Mouse (Mus musculus): ENCODE results near the gene Gm11937. TPM values are rescaled to one million over a fixed set of nuclear protein-coding genes. Genes with fewer than 3 reads are reported as not detected.

The Gm11937 gene
- total RNA-seq, 2 experiments from 2014 or later: not detected

DNA sequence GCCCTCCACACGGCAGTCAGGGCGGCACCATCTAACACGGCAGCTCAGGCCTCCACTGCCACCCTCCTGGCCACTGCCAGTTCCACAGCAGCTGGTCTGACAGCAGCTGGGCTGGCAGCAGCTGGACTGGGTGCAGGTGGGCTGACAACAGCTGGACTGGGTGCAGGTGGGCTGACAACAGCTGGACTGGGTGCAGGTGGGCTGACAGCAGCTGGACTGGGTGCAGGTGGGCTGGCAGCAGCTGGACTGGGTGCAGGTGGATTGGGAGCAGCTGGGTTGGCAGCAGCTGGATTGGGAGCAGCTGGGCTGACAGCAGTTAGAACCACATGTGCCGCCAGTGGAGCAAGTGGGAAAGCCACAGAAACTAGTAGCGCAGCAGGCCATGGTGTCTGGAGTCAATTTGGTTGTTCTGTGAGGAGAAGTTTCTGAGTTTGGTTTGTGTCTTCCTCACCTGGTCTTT lies 26.7 kb downstream of the Gm11937 start, which contains the start of gene Krtap1-4:
Krtap1-4 (minus strand) TSS at position 410 of the 460 bp plus-strand sequence.
- no peak for DNase-seq (ENCODE audit: low spot score in 2 of 2)

DNA sequence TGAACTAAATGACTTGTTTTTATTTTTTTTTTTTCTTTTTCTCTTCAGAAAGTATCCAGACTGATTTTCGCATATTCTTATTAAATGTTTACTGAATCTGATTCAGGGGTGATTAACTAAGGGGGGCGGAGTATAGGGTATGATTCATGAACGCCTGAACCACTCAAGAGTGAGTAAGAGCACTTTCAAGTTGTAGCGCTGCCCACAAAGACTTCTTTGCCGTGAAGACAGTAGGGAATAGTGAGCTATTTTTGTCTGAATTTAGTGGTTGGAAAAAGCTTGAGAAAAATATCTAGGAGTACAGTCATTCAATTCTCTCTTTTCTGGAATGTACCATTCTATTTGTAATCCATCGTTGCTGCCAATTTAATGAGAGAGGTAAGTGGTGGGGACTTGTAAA lies 28.4 kb downstream of the Gm11937 start:
- no peak for DNase-seq (ENCODE audit: low spot score in 2 of 2)

DNA sequence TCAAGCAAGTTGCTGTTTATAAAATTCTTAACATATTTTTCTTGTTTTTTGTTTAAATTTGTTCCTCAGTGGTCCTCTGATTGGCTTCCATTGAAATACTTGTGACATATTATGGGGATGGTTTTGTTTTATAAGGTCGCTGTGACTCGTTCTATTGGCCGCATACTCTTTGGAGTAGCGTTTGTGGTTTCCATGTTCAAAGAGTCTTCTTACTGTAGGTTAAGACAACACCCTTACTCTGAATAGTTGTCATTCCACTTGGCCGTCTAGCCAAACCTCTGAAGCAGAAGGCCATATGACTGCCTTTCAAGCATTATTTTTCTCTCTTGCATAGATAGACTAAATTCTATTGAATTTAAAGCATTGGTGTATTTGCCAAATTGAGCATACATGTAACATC lies 28.9 kb downstream of the Gm11937 start:
- no peak for DNase-seq (ENCODE audit: low spot score in 2 of 2)

DNA sequence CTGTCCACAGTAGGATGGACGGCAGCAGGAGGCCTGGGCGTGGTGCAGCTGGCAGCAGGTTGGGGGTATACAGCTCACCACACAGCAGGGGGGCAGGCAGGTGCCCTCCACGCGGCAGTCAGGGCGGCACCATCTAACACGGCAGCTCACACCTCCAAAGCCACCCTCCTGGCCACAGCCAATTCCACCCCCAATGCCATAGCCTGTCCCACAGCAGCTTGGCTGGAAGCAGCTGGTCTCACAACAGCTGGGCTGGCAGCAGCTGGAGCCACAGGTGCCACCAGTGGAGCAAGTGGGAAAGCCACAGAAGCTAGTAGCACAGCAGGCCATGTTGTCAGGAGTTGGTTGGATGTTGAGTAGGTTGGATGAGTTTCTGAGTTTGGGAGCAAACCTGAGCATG lies 29.4 kb downstream of the Gm11937 start, which contains the start of gene Krtap1-5:
Krtap1-5 (minus strand) TSS at position 381 of the 400 bp plus-strand sequence.
- DNase-seq (ENCODE audit: low spot score in 2 of 2): no peak

DNA sequence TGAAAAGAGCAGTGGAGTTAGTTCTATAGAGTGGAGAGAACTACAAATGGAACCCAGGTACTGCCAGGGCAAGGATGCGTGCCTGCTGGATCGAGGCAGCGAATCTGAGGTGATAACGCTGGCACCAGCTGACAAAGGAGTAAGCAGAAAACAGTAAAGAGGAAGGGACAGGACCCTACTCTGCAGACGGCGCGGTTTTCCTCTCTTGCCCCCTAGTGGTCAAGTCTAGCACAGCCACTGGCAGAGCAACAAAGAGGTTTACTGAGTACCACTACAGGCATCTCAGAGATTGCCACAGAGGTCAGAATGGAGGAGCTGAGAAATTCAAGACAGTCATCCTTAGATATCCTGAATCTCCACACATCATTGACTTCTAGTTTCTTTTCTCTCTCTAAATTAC lies 35.9 kb downstream of the Gm11937 start:
- peak; percentile 59 to 61 for DNase-seq (ENCODE audit: low spot score in 2 of 2)

DNA sequence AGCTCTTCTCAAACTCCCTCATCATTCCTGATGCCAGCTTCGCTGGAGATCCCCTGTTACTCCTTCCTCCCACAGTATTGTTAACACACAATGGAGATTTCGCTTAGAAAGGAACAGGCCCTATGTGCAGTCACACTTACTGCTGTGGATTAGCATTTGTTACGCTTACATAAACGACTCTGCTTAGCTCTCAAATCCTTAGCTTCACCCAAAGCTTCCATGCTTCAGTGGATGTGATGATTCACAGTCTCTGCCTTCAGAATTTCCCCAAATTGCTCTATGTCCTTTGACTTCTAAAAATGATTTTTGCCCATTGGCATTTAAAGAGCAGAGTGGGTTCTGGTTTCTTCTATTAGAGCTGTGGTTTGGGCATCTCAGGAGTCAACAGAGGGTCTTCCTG lies 36.8 kb downstream of the Gm11937 start:
- DNase-seq (ENCODE audit: low spot score in 2 of 2): no peak

DNA sequence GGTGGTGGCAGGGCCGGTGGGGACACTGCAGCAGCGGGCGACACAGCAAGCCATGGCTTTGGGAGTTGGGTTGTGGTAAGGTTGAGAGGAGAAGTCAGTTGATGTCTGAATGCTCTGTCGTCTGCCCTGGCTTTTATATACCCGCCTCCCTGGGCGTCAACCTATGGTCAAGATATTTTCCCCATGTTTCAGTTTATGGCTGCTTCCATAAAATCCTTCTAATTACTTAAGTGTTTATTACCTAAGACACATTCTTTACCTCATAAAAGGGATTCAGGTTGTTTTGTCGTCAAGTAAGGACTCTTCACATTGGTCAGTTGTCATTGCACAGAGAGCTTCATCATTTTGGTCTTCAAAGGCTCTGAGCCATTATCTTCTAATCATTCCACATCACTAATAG lies 43.5 kb downstream of the Gm11937 start, which contains the start of gene Krtap3-1:
Krtap3-1 (minus strand) TSS at position 101 of the 400 bp plus-strand sequence.
- no peak for DNase-seq (ENCODE audit: low spot score in 2 of 2)

DNA sequence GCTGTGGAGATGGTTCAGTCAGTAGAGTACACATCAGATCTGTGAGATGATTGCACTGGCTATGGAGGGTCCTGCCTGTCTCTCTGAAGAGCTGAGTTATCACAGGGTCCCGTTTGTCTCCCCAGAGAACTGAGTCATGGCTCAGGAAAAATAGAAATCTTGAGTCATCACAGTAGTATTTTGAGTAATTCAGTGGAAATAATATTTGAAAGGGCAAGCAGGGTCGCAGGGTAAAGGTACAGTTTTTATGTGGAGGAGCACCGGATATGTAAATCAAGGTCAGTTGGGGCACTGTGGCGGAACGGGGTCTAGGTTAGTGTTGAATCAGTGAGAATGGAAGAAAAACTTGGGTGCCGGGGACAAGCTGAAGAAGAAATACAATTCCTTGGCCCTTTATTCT lies 47.4 kb downstream of the Gm11937 start:
- no peak for DNase-seq (ENCODE audit: low spot score in 2 of 2)

Other genes with a start within 250 kb of the Gm11937 start
- gene Krt28, start 235.3 kb downstream of the Gm11937 start, total RNA-seq (2021): not detected
- gene Krt10, start 220.8 kb downstream of the Gm11937 start, total RNA-seq (2021): 1 to 10 TPM; 3.4 to 5.9 TPM
- gene Krt12, start 187.9 kb downstream of the Gm11937 start, total RNA-seq (2021): not detected
- gene Krt20, start 172.0 kb downstream of the Gm11937 start, total RNA-seq (2021): under 1 TPM in 1 of 2 experiments, not detected in 1; 0.16 TPM
- gene Krt23, start 117.1 kb downstream of the Gm11937 start, total RNA-seq (2021): not detected
- gene Krt39, start 88.9 kb downstream of the Gm11937 start, total RNA-seq (2021): not detected
- not detected for gene Krt40, start 67.0 kb downstream of the Gm11937 start, total RNA-seq (2021)
- not detected for gene Krtap3-3, start 59.3 kb downstream of the Gm11937 start, total RNA-seq (2021)
- gene Krtap3-2, start 53.3 kb downstream of the Gm11937 start, total RNA-seq (2021): not detected
- not detected for gene Gm11939, start 50.7 kb downstream of the Gm11937 start, total RNA-seq (2021)
- not detected for gene Krtap3-1, start 43.6 kb downstream of the Gm11937 start, total RNA-seq (2021)
- gene Krtap1-5, start 29.2 kb downstream of the Gm11937 start, total RNA-seq (2021): not detected
- not detected for gene Krtap1-4, start 26.5 kb downstream of the Gm11937 start, total RNA-seq (2021)
- gene Krtap1-3, start 18.9 kb downstream of the Gm11937 start, total RNA-seq (2021): not detected
- gene Krtap9-3, start 12.1 kb downstream of the Gm11937 start, total RNA-seq (2021): not detected
- not detected for gene Gm11938, start 6.9 kb downstream of the Gm11937 start, total RNA-seq (2021)
- gene Krtap2-4, start 4.7 kb upstream of the Gm11937 start, total RNA-seq (2021): not detected
- gene Gm11562, start 10.2 kb upstream of the Gm11937 start, total RNA-seq (2021): not detected
- not detected for gene Krtap4-1, start 18.0 kb upstream of the Gm11937 start, total RNA-seq (2021)
- gene Krtap4-2, start 24.9 kb upstream of the Gm11937 start, total RNA-seq (2021): not detected
- not detected for gene Krtap4-7, start 33.9 kb upstream of the Gm11937 start, total RNA-seq (2021)
- not detected for gene Gm11555, start 40.0 kb upstream of the Gm11937 start, total RNA-seq (2021)
- not detected for gene Gm11563, start 48.8 kb upstream of the Gm11937 start, total RNA-seq (2021)
- not detected for gene Krtap4-6, start 55.8 kb upstream of the Gm11937 start, total RNA-seq (2021)
- not detected for gene Gm14190, start 80.6 kb upstream of the Gm11937 start, total RNA-seq (2021)
- gene Gm14180, start 124.1 kb upstream of the Gm11937 start, total RNA-seq (2021): not detected
- gene Gm11595, start 162.7 kb upstream of the Gm11937 start, total RNA-seq (2021): not detected
- gene Krtap4-8, start 170.5 kb upstream of the Gm11937 start, total RNA-seq (2021): not detected
- not detected for gene Krtap4-9, start 175.0 kb upstream of the Gm11937 start, total RNA-seq (2021)
- not detected for gene Gm11596, start 183.3 kb upstream of the Gm11937 start, total RNA-seq (2021)
- not detected for gene Gm11569, start 188.7 kb upstream of the Gm11937 start, total RNA-seq (2021)
- gene Gm11554, start 194.3 kb upstream of the Gm11937 start, total RNA-seq (2021): not detected
- not detected for gene Krtap4-13, start 199.7 kb upstream of the Gm11937 start, total RNA-seq (2021)
- gene Gm11564, start 205.5 kb upstream of the Gm11937 start, total RNA-seq (2021): not detected
- gene 2300003K06Rik, start 227.9 kb upstream of the Gm11937 start, total RNA-seq (2021): not detected
- not detected for gene Krtap4-16, start 241.4 kb upstream of the Gm11937 start, total RNA-seq (2021)
- gene Gm11568, start 247.7 kb upstream of the Gm11937 start, total RNA-seq (2021): not detected